13 mouse cellular contexts compared by ENCODE assay signal in the genomic region with DNA sequence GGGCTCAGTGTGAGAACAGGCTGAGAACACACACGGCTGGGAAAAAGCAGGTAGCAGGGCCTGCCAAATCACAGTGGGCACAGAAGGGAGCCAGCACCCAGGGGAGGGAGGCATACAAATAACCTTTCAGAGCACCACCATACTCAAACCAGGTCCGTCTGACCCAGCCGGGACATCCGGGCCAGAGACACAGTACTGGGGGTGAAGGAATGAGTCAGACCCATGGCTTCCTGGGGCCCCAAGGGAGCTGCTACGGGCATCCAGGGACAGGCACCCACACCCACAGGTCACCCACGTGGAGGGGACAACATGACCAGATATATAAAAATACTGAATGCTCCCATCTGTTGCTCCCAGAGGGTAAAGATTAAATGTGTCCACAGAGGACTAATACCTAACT. TPM values are rescaled to one million over a fixed set of nuclear protein-coding genes. Genes with fewer than 3 reads are reported as not detected.
DNase-seq lines count a peak whose midpoint lies in the region; ATAC-seq lines count a peak whose summit lies in the region.
"Had no signal": no experiment of that assay in that cellular context is flagged by ENCODE, and none has a peak within 500 bp of the region (broad histone marks: within the 10 kb centered on the region; RNA-seq: fewer than 3 reads in every experiment).

No protein-coding gene starts in this region.

- peaks cover 3% of the 10 kb centered on the region; the same call in 1 of the 2 replicates for H3K36me3 ChIP-seq in hindbrain, embryonic 10.5 days
- no peaks in the 10 kb centered on the region for H3K36me3 ChIP-seq in hindbrain, embryonic 11.5 days (ENCODE audit: control insufficient read depth, insufficient read depth, low read length)
- H3K36me3 ChIP-seq: hindbrain, embryonic 15.5 days had no signal

- WGBS in hindbrain, embryonic 10.5 days, result 76% methylated on average over 6 of the region's 6 CpGs
- WGBS in hindbrain, embryonic 11.5 days, result 73% methylated on average over 6 of the region's 6 CpGs

- H3K4me1 ChIP-seq in hindbrain, embryonic 10.5 days (replicated peaks), result peaks cover 34% of the 10 kb centered on the region
- H3K4me1 ChIP-seq in hindbrain, embryonic 11.5 days (replicated peaks; ENCODE audit: control insufficient read depth, insufficient read depth, low read length), result no peaks in the 10 kb centered on the region; the same call in 1 of the 2 replicates

- H3K4me2 ChIP-seq in hindbrain, embryonic 11.5 days (replicated peaks; ENCODE audit: low read depth, low read length), result no peak overlapping the region
- H3K4me2 ChIP-seq: hindbrain, embryonic 15.5 days; lung, embryonic 14.5 days had no signal

- peak overlapping the region; percentile 54; the same call in 1 of the 2 replicates for H3K27ac ChIP-seq in hindbrain, embryonic 10.5 days
- no peak overlapping the region for H3K27ac ChIP-seq in hindbrain, embryonic 11.5 days (ENCODE audit: low read depth, low read length)
- H3K27ac ChIP-seq: hindbrain, embryonic 15.5 days had no signal

- no peak overlapping the region for H3K4me3 ChIP-seq in hindbrain, embryonic 10.5 days
- H3K4me3 ChIP-seq in hindbrain, embryonic 11.5 days (ENCODE audit: low read depth, low read length), result no peak overlapping the region
- H3K4me3 ChIP-seq: hindbrain, embryonic 15.5 days had no signal

- DNase-seq in cerebellum, adult 18-20 months, result peak; percentile 34 to 44
- DNase-seq in cerebellum, postnatal 4 days (ENCODE audit: low spot score in 2 of 2), result no peak
- no peak for DNase-seq in hindbrain, embryonic 10.5 days (ENCODE audit: low spot score)
- DNase-seq in hindbrain, embryonic 11.5 days (ENCODE audit: low spot score), result no peak
- peak; percentile 47 for DNase-seq in CD4-positive helper T cell, adult 2 months (ENCODE audit: low read depth, low spot score)
- DNase-seq in ovary, postnatal 14 days (ENCODE audit: low spot score), result no peak
- DNase-seq: left cerebral cortex, postnatal 4 days; lung, embryonic 14.5 days; thymus, postnatal 36 days had no signal

- H3K9me3 ChIP-seq in hindbrain, embryonic 10.5 days, result no peaks in the 10 kb centered on the region
- no peaks in the 10 kb centered on the region for H3K9me3 ChIP-seq in hindbrain, embryonic 11.5 days (ENCODE audit: control insufficient read depth, low read length)
- H3K9me3 ChIP-seq: hindbrain, embryonic 15.5 days had no signal

- no peak for ATAC-seq in hindbrain, embryonic 11.5 days (ENCODE audit: low FRiP score)
- peak; percentile 12 for ATAC-seq in inflammation-experienced regulatory T-cells, adult 6 months
- no peak for ATAC-seq in erythroid progenitor cell, adult 5-6 weeks (replicated peaks; ENCODE audit: low FRiP score, poor library complexity, severe bottlenecking)
- ATAC-seq: midbrain, embryonic 16.5 days had no signal

- H3K9ac ChIP-seq in hindbrain, embryonic 11.5 days (ENCODE audit: low read depth, low read length), result no peak overlapping the region
- H3K9ac ChIP-seq: hindbrain, embryonic 15.5 days; lung, embryonic 14.5 days had no signal

- no peaks in the 10 kb centered on the region for H3K27me3 ChIP-seq in hindbrain, embryonic 10.5 days (ENCODE audit: insufficient read depth, poor library complexity, severe bottlenecking)
- H3K27me3 ChIP-seq in hindbrain, embryonic 11.5 days (ENCODE audit: control insufficient read depth, insufficient read depth, low read length), result no peaks in the 10 kb centered on the region
- H3K27me3 ChIP-seq: hindbrain, embryonic 15.5 days had no signal

RNA-seq across cellular contexts. Expression of a gene that starts 10.1 kb away (rescaled TPM):
- 14.2 and 14.7 TPM in 2 replicates for polyA plus RNA-seq in hindbrain, embryonic 10.5 days (2016; fragmentation: Nextera tagmentation; extraction: Ambion mirVana)
- 9.8 and 10.3 TPM in 2 replicates for polyA plus RNA-seq in hindbrain, embryonic 11.5 days (2014; fragmentation: Nextera tagmentation; extraction: Ambion mirVana)
- polyA plus RNA-seq in inflammation-experienced regulatory T-cells, adult 6 months (2017; shearing (Covaris generic)), result 100 to 1,000 TPM in 2 of 3 experiments, 10 to 100 TPM in 1; 64.4 to 113 (median 110) TPM
- total RNA-seq in erythroid progenitor cell, adult 5-6 weeks (2015; ENCODE audit: low replicate concordance), result 6.3 and 7.9 TPM in 2 replicates
- total RNA-seq in erythroid progenitor cell, adult 5-6 weeks (2017; ENCODE audit: low replicate concordance), result 3.3 and 8.7 TPM in 2 replicates

RNA-seq across cellular contexts. Expression of a gene that starts 50.4 kb away (rescaled TPM):
- polyA plus RNA-seq in hindbrain, embryonic 10.5 days (2016; fragmentation: Nextera tagmentation; extraction: Ambion mirVana), result 108 and 121 TPM in 2 replicates
- 91.4 and 114 TPM in 2 replicates for polyA plus RNA-seq in hindbrain, embryonic 11.5 days (2014; fragmentation: Nextera tagmentation; extraction: Ambion mirVana)
- polyA plus RNA-seq in inflammation-experienced regulatory T-cells, adult 6 months (2017; shearing (Covaris generic)), result 1 to 10 TPM in 1 of 3 experiments, under 1 TPM in 2; 0.67 to 1.6 (median 0.85) TPM
- 15.5 and 29.3 TPM in 2 replicates for total RNA-seq in erythroid progenitor cell, adult 5-6 weeks (2015; ENCODE audit: low replicate concordance)
- 0.30 and 2.4 TPM in 2 replicates for total RNA-seq in erythroid progenitor cell, adult 5-6 weeks (2017; ENCODE audit: low replicate concordance)

Comparison
In these comparisons a context has a peak if more than half of its experiments do, and no peak if none do; other contexts are left out.
1. DNase-seq: peak in cerebellum, adult 18-20 months (2 of 2) and CD4-positive helper T cell, adult 2 months (single experiment); none in cerebellum, postnatal 4 days (0 of 2), hindbrain, embryonic 10.5 days (single experiment), hindbrain, embryonic 11.5 days (single experiment) and ovary, postnatal 14 days (single experiment).
2. RNA of a gene that starts 50.4 kb away (polyA plus RNA-seq): 108 to 121 TPM in hindbrain, embryonic 10.5 days and 91.4 to 114 TPM in hindbrain, embryonic 11.5 days; 0.67 to 1.6 TPM in inflammation-experienced regulatory T-cells, adult 6 months; every median in the first group is over 10 times any median in the second.